Mouse (Mus musculus): ENCODE results near the gene Hebp1. TPM values are rescaled to one million over a fixed set of nuclear protein-coding genes. Genes with fewer than 3 reads are reported as not detected.
A peak's percentile ranks its signal among the peaks of the same experiment; 100 is the strongest.

Gene Hebp1
- total and polyA plus RNA-seq, 3 experiments, result 11.3 to 57.8 (median 46.6) TPM

DNA sequence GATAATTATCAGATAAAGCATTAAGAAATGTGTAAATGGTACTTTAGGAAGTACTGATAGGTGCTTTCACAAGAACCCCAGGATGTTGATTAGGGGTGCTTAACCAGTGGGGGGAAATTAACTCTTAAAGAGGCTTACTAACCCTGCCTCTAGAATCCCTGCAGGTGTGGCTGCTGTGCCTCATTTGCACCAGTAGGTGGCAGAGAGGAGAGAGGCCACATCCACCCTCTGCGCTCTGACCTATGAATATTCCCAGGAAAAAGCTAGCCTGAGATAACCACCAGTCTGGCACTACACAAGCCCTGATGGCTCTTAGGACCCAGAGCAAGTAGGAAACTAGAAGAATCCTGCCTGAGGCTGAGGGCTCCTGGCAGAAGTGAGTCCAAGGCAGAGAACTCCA lies 49.3 kb downstream of the Hebp1 start:
- TF ChIP-seq EP300 (IDR thresholded peaks at IDR 0.05; ENCODE audit: insufficient read depth, low read depth, low read length) (no peak), CTCF (IDR thresholded peaks at IDR 0.05) (peak; percentile 93)

GRCm38 (mm10) chr6:135145976-135146375 lies 51.8 kb downstream of the Hebp1 start:
- Histone ChIP-seq H3K9ac (ENCODE audit: low read depth, low read length) (no peak overlapping the region), H3K79me2 (replicated peaks; ENCODE audit: control insufficient read depth, insufficient read depth, low read length) (no peaks in the 10 kb centered on the region), H3K27me3 (ENCODE audit: control insufficient read depth, insufficient read depth, low read length) (no peaks in the 10 kb centered on the region), H3K4me1 (ENCODE audit: control insufficient read depth, insufficient read depth, low read length) (no peaks in the 10 kb centered on the region), H3K27ac (no peak overlapping the region), H3K36me3 (ENCODE audit: control insufficient read depth, insufficient read depth, low read length) (no peaks in the 10 kb centered on the region), H3K4me3 (no peak overlapping the region)
- WGBS, result 86% methylated on average over 5 of the region's 5 CpGs
- intact Hi-C loops (cut with DNase I), result loop anchor here (5.0 kb wide), 1 partner anchor 231 kb away; no protein-coding TSS in a partner anchor
- TF ChIP-seq EP300 (IDR thresholded peaks at IDR 0.05; ENCODE audit: insufficient read depth, low read depth, low read length), result no peak
- TF ChIP-seq POLR2A (IDR thresholded peaks at IDR 0.05; ENCODE audit: insufficient read depth, low read depth, low read length), result no peak
- DNase-seq, result no peak

More for the DNA sequence above, 49.3 kb downstream of the Hebp1 start:
- Histone ChIP-seq H3K4me1 (ENCODE audit: control insufficient read depth, insufficient read depth, low read length) (no peaks in the 10 kb centered on the region), H3K9ac (ENCODE audit: low read depth, low read length) (no peak overlapping the region), H3K4me3 (no peak overlapping the region), H3K79me2 (replicated peaks; ENCODE audit: control insufficient read depth, insufficient read depth, low read length) (no peaks in the 10 kb centered on the region), H3K27ac (no peak overlapping the region), H3K36me3 (ENCODE audit: control insufficient read depth, insufficient read depth, low read length) (no peaks in the 10 kb centered on the region), H3K27me3 (ENCODE audit: control insufficient read depth, insufficient read depth, low read length) (no peaks in the 10 kb centered on the region)
- peak in 1 of 2 experiments; percentile 37 for DNase-seq
- WGBS, result 38% methylated on average over 1 of the region's 1 CpGs
- intact Hi-C loops (cut with DNase I), result loop anchor here (2.0 to 5.0 kb wide), 4 partner anchors 18 to 252 kb away; no protein-coding TSS in a partner anchor

- Histone ChIP-seq H3K9ac (ENCODE audit: low read depth, low read length) (no peak overlapping the region), H3K4me3 (no peak overlapping the region), H3K79me2 (replicated peaks; ENCODE audit: control insufficient read depth, insufficient read depth, low read length) (no peaks in the 10 kb centered on the region), H3K4me1 (ENCODE audit: control insufficient read depth, insufficient read depth, low read length) (no peaks in the 10 kb centered on the region), H3K27me3 (ENCODE audit: control insufficient read depth, insufficient read depth, low read length) (no peaks in the 10 kb centered on the region), H3K27ac (no peak overlapping the region), H3K36me3 (ENCODE audit: control insufficient read depth, insufficient read depth, low read length) (no peaks in the 10 kb centered on the region)
- TF ChIP-seq EP300 (IDR thresholded peaks at IDR 0.05; ENCODE audit: insufficient read depth, low read depth, low read length), result peak; percentile 76
- TF ChIP-seq POLR2A (IDR thresholded peaks at IDR 0.05; ENCODE audit: insufficient read depth, low read depth, low read length), result no peak
- peak; percentile 86 for TF ChIP-seq CTCF (IDR thresholded peaks at IDR 0.05)
- WGBS, result 6% methylated on average over 3 of the region's 3 CpGs
- DNase-seq, result peak in 1 of 2 experiments; percentile 42
- intact Hi-C loops (cut with DNase I), result loop anchor here (1.0 to 5.0 kb wide), 3 partner anchors 57 to 132 kb away; partner anchors contain the start of gene Ddx47
Measured at GRCm38 (mm10) chr6:135144516-135144915, 53.3 kb downstream of the Hebp1 start.

DNA sequence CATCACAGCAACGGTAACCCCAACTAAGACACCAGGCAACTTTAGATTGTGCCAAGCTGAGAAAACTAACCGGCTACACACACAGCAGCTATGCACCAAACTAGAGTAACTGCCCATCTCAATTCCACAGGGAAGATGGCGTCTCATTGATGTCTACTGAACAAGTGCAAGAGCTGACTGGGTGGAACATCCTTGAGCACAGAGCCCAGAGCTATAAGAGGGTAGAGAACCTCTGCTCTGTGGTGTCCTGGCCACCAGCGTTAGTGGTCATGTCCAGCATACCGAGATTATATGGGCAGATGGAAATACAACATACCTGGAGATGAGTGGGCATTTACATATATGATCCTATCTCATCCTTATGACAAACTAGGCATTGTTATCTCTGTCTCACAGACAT lies 54.7 kb downstream of the Hebp1 start:
- 94% methylated on average over 5 of the region's 5 CpGs for WGBS

DNA sequence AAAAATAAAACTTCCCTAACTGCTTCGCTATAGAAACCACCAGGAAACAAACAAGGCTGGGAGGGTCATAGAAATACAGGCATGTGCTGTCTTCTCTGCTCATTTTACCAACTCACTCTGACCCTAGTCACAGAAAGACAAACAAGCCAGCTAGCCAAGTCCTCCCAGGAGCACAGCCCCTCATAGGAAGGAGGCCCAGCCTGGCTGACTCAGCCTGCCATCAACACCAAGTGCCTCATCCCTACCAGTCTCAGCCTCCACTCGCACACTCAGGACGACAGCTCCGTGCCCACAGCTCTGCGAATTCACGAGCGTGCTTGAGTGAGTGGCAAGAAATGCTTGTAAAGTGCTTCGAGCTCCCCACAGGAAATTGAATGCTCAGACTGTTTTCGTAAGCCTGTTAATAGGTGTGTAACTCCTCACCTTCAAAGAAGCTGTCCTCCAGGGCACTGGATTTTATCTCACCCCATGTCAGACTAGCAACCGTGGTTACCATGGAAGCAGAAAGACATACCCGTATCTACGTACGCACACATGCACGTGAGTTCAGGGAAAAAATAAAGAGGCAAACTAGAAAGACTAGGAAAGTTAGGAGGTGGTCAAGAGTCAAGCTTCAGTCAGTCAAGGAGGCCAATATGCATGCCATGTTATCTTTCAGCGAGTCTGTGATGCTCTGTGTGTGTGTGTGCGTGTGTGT lies 56.2 kb downstream of the Hebp1 start:
- DNase-seq, result no peak
- H3K27me3 ChIP-seq (ENCODE audit: control insufficient read depth, insufficient read depth, low read length), result no peaks in the 10 kb centered on the region
- H3K9ac ChIP-seq (ENCODE audit: low read depth, low read length), result no peak overlapping the region
- H3K79me2 ChIP-seq (replicated peaks; ENCODE audit: control insufficient read depth, insufficient read depth, low read length), result no peaks in the 10 kb centered on the region
- H3K27ac ChIP-seq, result no peak overlapping the region
- no peaks in the 10 kb centered on the region for H3K36me3 ChIP-seq (ENCODE audit: control insufficient read depth, insufficient read depth, low read length)
- TF ChIP-seq EP300 (IDR thresholded peaks at IDR 0.05; ENCODE audit: insufficient read depth, low read depth, low read length), result no peak
- no peak for TF ChIP-seq CTCF (IDR thresholded peaks at IDR 0.05)
- TF ChIP-seq POLR2A (IDR thresholded peaks at IDR 0.05; ENCODE audit: insufficient read depth, low read depth, low read length), result no peak
- no peak overlapping the region for H3K4me3 ChIP-seq
- H3K4me1 ChIP-seq (ENCODE audit: control insufficient read depth, insufficient read depth, low read length), result peaks cover 2% of the 10 kb centered on the region; the same call in 1 of the 2 replicates
- intact Hi-C loops (cut with DNase I), result loop anchor here (5.0 kb wide), 1 partner anchor 129 kb away; the partner anchor contains the start of gene Ddx47
- 66% methylated on average over 16 of the region's 16 CpGs for WGBS

More for the DNA sequence above, 54.7 kb downstream of the Hebp1 start:
- H3K9ac ChIP-seq (ENCODE audit: low read depth, low read length), result no peak overlapping the region
- no peak for TF ChIP-seq CTCF (IDR thresholded peaks at IDR 0.05)
- no peaks in the 10 kb centered on the region for H3K36me3 ChIP-seq (ENCODE audit: control insufficient read depth, insufficient read depth, low read length)
- no peak overlapping the region for H3K4me3 ChIP-seq
- intact Hi-C loops (cut with DNase I), result loop anchor here (5.0 kb wide), 1 partner anchor 131 kb away; the partner anchor contains the start of gene Ddx47
- DNase-seq, result no peak
- no peak overlapping the region for H3K27ac ChIP-seq
- no peaks in the 10 kb centered on the region for H3K27me3 ChIP-seq (ENCODE audit: control insufficient read depth, insufficient read depth, low read length)
- no peaks in the 10 kb centered on the region for H3K4me1 ChIP-seq (ENCODE audit: control insufficient read depth, insufficient read depth, low read length)
- no peaks in the 10 kb centered on the region for H3K79me2 ChIP-seq (replicated peaks; ENCODE audit: control insufficient read depth, insufficient read depth, low read length)

GRCm38 (mm10) chr6:135138746-135139145 lies 59.1 kb downstream of the Hebp1 start:
- Histone ChIP-seq H3K27me3 (ENCODE audit: control insufficient read depth, insufficient read depth, low read length) (no peaks in the 10 kb centered on the region), H3K36me3 (ENCODE audit: control insufficient read depth, insufficient read depth, low read length) (no peaks in the 10 kb centered on the region), H3K79me2 (replicated peaks; ENCODE audit: control insufficient read depth, insufficient read depth, low read length) (no peaks in the 10 kb centered on the region), H3K4me1 (ENCODE audit: control insufficient read depth, insufficient read depth, low read length) (peaks cover 2% of the 10 kb centered on the region; the same call in 1 of the 2 replicates), H3K4me3 (no peak overlapping the region), H3K9ac (ENCODE audit: low read depth, low read length) (no peak overlapping the region), H3K27ac (no peak overlapping the region)
- peak in 1 of 2 experiments; percentile 23 for DNase-seq
- TF ChIP-seq EP300 (IDR thresholded peaks at IDR 0.05; ENCODE audit: insufficient read depth, low read depth, low read length) (no peak), CTCF (IDR thresholded peaks at IDR 0.05) (no peak), POLR2A (IDR thresholded peaks at IDR 0.05; ENCODE audit: insufficient read depth, low read depth, low read length) (no peak)
- intact Hi-C loops (cut with DNase I), result no loop called here
- WGBS, result 80% methylated on average over 14 of the region's 14 CpGs

All from heart, adult 2 months (tissue).